Mouse (Mus musculus) CH12.LX (cell line): ENCODE results near the gene Mbd4. TPM values are rescaled to one million over a fixed set of nuclear protein-coding genes. Genes with fewer than 3 reads are reported as not detected.

ENCODE experiments used
- DNase-seq: peaks from one replicate; pipeline ENCODE4 v3.0.0-alpha.2; 2013; ENCODE audit errors: extremely low read depth
- H3K27ac ChIP-seq: 2 replicates; pipeline ENCODE4 v1.5.1; 2012; ENCODE audit warnings: low read depth, mild to moderate bottlenecking, control low read depth, moderate library complexity; ENCODE audit not compliant: insufficient read depth
- H3K27me3 ChIP-seq: replicated peaks from 2 replicates; pipeline ENCODE3; 2012; ENCODE audit warnings: inconsistent platforms
- H3K36me3 ChIP-seq, 2 experiments: replicated peaks in 1 of 2; 2 replicates each; pipeline versions ENCODE3 to v1.6.1; 2012; ENCODE audit warnings: inconsistent platforms in 1 of 2, low read length in 1 of 2, mild to moderate bottlenecking in 1 of 2, mixed read lengths in 1 of 2, moderate library complexity in 1 of 2; ENCODE audit not compliant: control insufficient read depth in 1 of 2, insufficient read depth in 1 of 2
- H3K4me1 ChIP-seq, 2 experiments: 2 replicates each; pipeline ENCODE4 v1.6.1; 2012; ENCODE audit warnings: inconsistent platforms in 1 of 2, moderate library complexity in 1 of 2; ENCODE audit not compliant: insufficient read depth in 2 of 2, control insufficient read depth in 1 of 2
- H3K4me2 ChIP-seq: 2 replicates; pipeline ENCODE4 v1.6.1; 2012; ENCODE audit warnings: low read depth, mild to moderate bottlenecking, control low read depth; ENCODE audit not compliant: poor library complexity, insufficient read depth, severe bottlenecking
- H3K4me3 ChIP-seq, 3 experiments: fragments of 150-350 bp in 1 of 3; sonication (generic) in 1 of 3; replicated peaks in 1 of 3; 2 replicates each; pipeline versions ENCODE3 to v1.5.1; 2011 to 2012; ENCODE audit warnings: low read depth in 2 of 3, low read length in 2 of 3, mild to moderate bottlenecking in 2 of 3, moderate library complexity in 2 of 3, control low read depth in 1 of 3, improper control_type of control experiment in 1 of 3, inconsistent platforms in 1 of 3, mixed read lengths in 1 of 3; ENCODE audit not compliant: poor library complexity in 1 of 3
- H3K79me2 ChIP-seq: replicated peaks from 2 replicates; pipeline ENCODE4 v1.6.1; 2012; ENCODE audit warnings: mild to moderate bottlenecking, moderate library complexity; ENCODE audit not compliant: control insufficient read depth, poor library complexity, insufficient read depth, severe bottlenecking; ENCODE audit errors: extremely low read depth
- H3K9ac ChIP-seq: 2 replicates; pipeline ENCODE4 v1.6.1; 2012; ENCODE audit warnings: low read depth, mild to moderate bottlenecking, control low read depth, moderate library complexity; ENCODE audit not compliant: insufficient read depth
- H3K9me3 ChIP-seq: replicated peaks from 2 replicates; pipeline ENCODE3; 2012; ENCODE audit warnings: low read length, inconsistent platforms, mixed read lengths
- BHLHE40 ChIP-seq: IDR thresholded peaks from 2 replicates; pipeline ENCODE4 v1.6.1; 2011; ENCODE audit warnings: mild to moderate bottlenecking, low read depth, low read length, improper control_type of control experiment
- CHD1 ChIP-seq: IDR thresholded peaks from 2 replicates; pipeline ENCODE4 v1.6.1; 2012; ENCODE audit warnings: low read depth, low read length, improper control_type of control experiment, inconsistent platforms
- CTCF ChIP-seq, 2 experiments: IDR thresholded peaks in 1 of 2; conservative IDR thresholded peaks in 1 of 2; 2 replicates each; pipeline ENCODE4 v1.5.1; 2011 to 2012; ENCODE audit warnings: low read depth in 2 of 2, low read length in 2 of 2, improper control_type of control experiment in 1 of 2, inconsistent platforms in 1 of 2, mild to moderate bottlenecking in 1 of 2, moderate library complexity in 1 of 2
- GABPA ChIP-seq: IDR thresholded peaks from 2 replicates; pipeline ENCODE4 v1.6.1; 2012; ENCODE audit warnings: low read depth, low read length, improper control_type of control experiment, inconsistent platforms; ENCODE audit not compliant: insufficient replicate concordance
- IRF4 ChIP-seq: IDR thresholded peaks from 2 replicates; pipeline ENCODE4 v1.6.1; 2014; ENCODE audit warnings: low read depth, mild to moderate bottlenecking, inconsistent platforms, low read length, improper control_type of control experiment
- JUN ChIP-seq: IDR thresholded peaks from 2 replicates; pipeline ENCODE4 v1.6.1; 2011; ENCODE audit warnings: low read depth, mild to moderate bottlenecking, low read length, improper control_type of control experiment, moderate library complexity; ENCODE audit not compliant: insufficient read depth
- MAX ChIP-seq: IDR thresholded peaks from 2 replicates; pipeline ENCODE4 v1.6.1; 2011; ENCODE audit warnings: low read length, improper control_type of control experiment
- MAZ ChIP-seq: IDR thresholded peaks from 2 replicates; pipeline ENCODE4 v1.6.1; 2012; ENCODE audit warnings: low read depth, mild to moderate bottlenecking, inconsistent platforms, low read length, improper control_type of control experiment, moderate library complexity
- MEF2A ChIP-seq: IDR thresholded peaks from 2 replicates; pipeline ENCODE4 v1.6.1; 2014; ENCODE audit warnings: low read depth, mild to moderate bottlenecking, inconsistent platforms, low read length, improper control_type of control experiment, borderline replicate concordance
- MYC ChIP-seq: IDR thresholded peaks from 2 replicates; pipeline ENCODE4 v1.6.1; 2011; ENCODE audit warnings: low read depth, mild to moderate bottlenecking, improper control_type of control experiment, low read length
- NELFE ChIP-seq: IDR thresholded peaks from 2 replicates; pipeline ENCODE4 v1.6.1; 2011; ENCODE audit warnings: low read depth, low read length, improper control_type of control experiment
- PAX5 ChIP-seq: IDR thresholded peaks from 2 replicates; pipeline ENCODE4 v1.6.1; 2012; ENCODE audit warnings: low read length, inconsistent platforms, mixed read lengths
- POLR2A ChIP-seq: IDR thresholded peaks from 2 replicates; pipeline ENCODE4 v1.6.1; 2011; ENCODE audit warnings: low read depth, mild to moderate bottlenecking, improper control_type of control experiment, low read length
- RAD21 ChIP-seq: IDR thresholded peaks from 2 replicates; pipeline ENCODE4 v1.6.1; 2011; ENCODE audit warnings: low read depth, mild to moderate bottlenecking, low read length, improper control_type of control experiment, moderate library complexity
- RCOR1 ChIP-seq: conservative IDR thresholded peaks from 2 replicates; pipeline ENCODE4 v1.6.1; 2012; ENCODE audit warnings: low read depth, mild to moderate bottlenecking, inconsistent platforms, low read length, improper control_type of control experiment
- SMC3 ChIP-seq: IDR thresholded peaks from 2 replicates; pipeline ENCODE4 v1.6.1; 2011; ENCODE audit warnings: low read depth, low read length, improper control_type of control experiment
- UBTF ChIP-seq: IDR thresholded peaks from 2 replicates; pipeline ENCODE4 v1.6.1; 2012; ENCODE audit warnings: low read depth, mild to moderate bottlenecking, inconsistent platforms, low read length, improper control_type of control experiment, moderate library complexity
- USF1 ChIP-seq: IDR thresholded peaks from 2 replicates; pipeline ENCODE4 v1.6.1; 2014; ENCODE audit warnings: low read depth, mild to moderate bottlenecking, inconsistent platforms, low read length, improper control_type of control experiment
- ZKSCAN1 ChIP-seq: IDR thresholded peaks from 2 replicates; pipeline ENCODE4 v1.6.1; 2012; ENCODE audit warnings: low read depth, inconsistent platforms, low read length, improper control_type of control experiment, borderline replicate concordance
- ZNF384 ChIP-seq: IDR thresholded peaks from 2 replicates; pipeline ENCODE4 v1.6.1; 2012; ENCODE audit warnings: low read depth, low read length, improper control_type of control experiment, inconsistent platforms
- dilution Hi-C: fragments of 300-500 bp; cut with MboI; formaldehyde crosslinking; loops from 2 replicates; pipeline ENCODE4 v1.14.3; 2020; ENCODE audit warnings: low sequenced_read_pairs; ENCODE audit not compliant: extremely low pct_unique_long_range_greater_than_20kb, extremely low pct_ligation_motif_present
- in situ Hi-C: fragments of 300-500 bp; cut with MboI; formaldehyde crosslinking; loops from 3 replicates; pipeline ENCODE4 v1.14.3; 2019; ENCODE audit warnings: low sequenced_read_pairs, low pct_ligation_motif_present, low pct_unique_long_range_greater_than_20kb, mixed read lengths
- polyA plus RNA-seq: library from polyadenylated mRNA; unstranded; fragments of >175 nt; gene quantifications from 2 replicates; pipeline ENCODE4 v1.2.1, GENCODE M21; 2012; ENCODE audit warnings: low read depth; ENCODE audit not compliant: insufficient read length
- total RNA-seq, 2 experiments: library from RNA; depleted of rRNA; stranded (reverse); fragments of 300-350 nt in 1 of 2; fragments of >200 nt in 1 of 2; gene quantifications; 2 replicates each; pipeline ENCODE4 v1.2.3; 2012 to 2014

Gene Mbd4
- total and polyA plus RNA-seq, 3 experiments = 7.3 to 12.2 (median 8.6) TPM

GRCm38 (mm10) chr6:115818129-115818528, 35.0 kb downstream of the Mbd4 start:
- no peak overlapping the region for H3K9ac ChIP-seq
- no peaks in the 10 kb centered on the region for H3K9me3 ChIP-seq
- in situ Hi-C loops = no loop called here
- H3K4me1 ChIP-seq = peaks cover 8 to 13% of the 10 kb centered on the region in 2 experiments
- peaks cover 2 to 59% of the 10 kb centered on the region in 2 experiments for H3K36me3 ChIP-seq
- no peak for DNase-seq
- dilution Hi-C loops = no loop called here
- H3K27ac ChIP-seq = no peak overlapping the region
- TF ChIP-seq PAX5 (no peak), GABPA (no peak)
- H3K4me3 ChIP-seq = no peak overlapping the region
- no peaks in the 10 kb centered on the region for H3K27me3 ChIP-seq
- H3K79me2 ChIP-seq = no peaks in the 10 kb centered on the region
- H3K4me2 ChIP-seq = no peak overlapping the region

GRCm38 (mm10) chr6:115815041-115815440, 38.1 kb downstream of the Mbd4 start:
- no peak for DNase-seq
- Histone ChIP-seq H3K4me1 (peaks cover 8 to 16% of the 10 kb centered on the region in 2 experiments), H3K27ac (no peak overlapping the region), H3K79me2 (no peaks in the 10 kb centered on the region), H3K36me3 (peaks cover 2 to 65% of the 10 kb centered on the region in 2 experiments), H3K4me2 (no peak overlapping the region), H3K27me3 (no peaks in the 10 kb centered on the region), H3K9me3 (no peaks in the 10 kb centered on the region), H3K9ac (no peak overlapping the region), H3K4me3 (no peak overlapping the region)
- dilution Hi-C loops = no loop called here
- no peak for TF ChIP-seq MAZ
- TF ChIP-seq RAD21 = no peak
- no peak for TF ChIP-seq BHLHE40
- TF ChIP-seq CHD1 = no peak
- no peak for TF ChIP-seq POLR2A
- TF ChIP-seq IRF4 = no peak
- no peak for TF ChIP-seq MEF2A
- TF ChIP-seq SMC3 = no peak
- TF ChIP-seq NELFE = no peak
- no peak for TF ChIP-seq CTCF (conservative IDR thresholded peaks at IDR 0.05 in 1 of 2, IDR thresholded peaks at IDR 0.05 in 1 of 2; ENCODE audit: low read depth in 2 of 2, low read length in 2 of 2)
- TF ChIP-seq RCOR1 = no peak
- no peak for TF ChIP-seq USF1
- TF ChIP-seq PAX5 = no peak
- no peak for TF ChIP-seq ZNF384
- TF ChIP-seq ZKSCAN1 = no peak
- TF ChIP-seq MYC = no peak
- TF ChIP-seq UBTF = no peak
- TF ChIP-seq JUN = no peak
- no peak for TF ChIP-seq MAX
- in situ Hi-C loops = no loop called here
